Mouse (Mus musculus): Measurements from ENCODE around the gene Ccdc110.

The Ccdc110 gene

DNA sequence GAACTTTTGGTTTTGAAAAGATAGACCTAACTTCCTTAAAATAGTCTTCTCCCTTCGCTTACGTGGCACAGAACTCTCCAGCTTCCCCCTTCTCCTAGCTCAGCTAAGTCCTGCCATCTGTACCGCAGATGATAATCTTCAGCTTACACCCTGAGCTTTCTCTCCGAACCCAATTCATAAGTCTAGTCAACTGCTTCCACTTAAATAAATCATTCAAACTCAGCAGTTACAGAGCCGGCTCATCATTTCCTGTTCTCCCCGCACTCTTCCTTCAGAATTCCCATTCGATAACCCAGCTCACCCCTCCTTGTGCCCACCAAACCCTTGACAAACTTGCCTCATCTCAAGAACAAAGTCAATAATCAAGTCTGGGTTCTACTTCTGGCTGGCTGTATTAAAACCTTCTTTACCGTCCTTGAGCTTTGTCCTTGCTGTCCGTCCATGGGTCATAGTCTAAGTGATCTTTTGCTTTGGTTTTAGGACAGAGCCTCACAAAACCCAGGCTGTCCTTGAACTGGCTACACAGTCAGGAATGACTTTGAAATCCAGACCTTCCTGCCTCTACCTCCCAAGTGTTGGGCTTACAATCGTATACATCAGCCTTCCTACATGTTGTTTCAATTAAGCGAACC lies 41.5 kb downstream of the Ccdc110 start:
- DNase-seq (ENCODE audit: low spot score), result peak; percentile 27

DNA sequence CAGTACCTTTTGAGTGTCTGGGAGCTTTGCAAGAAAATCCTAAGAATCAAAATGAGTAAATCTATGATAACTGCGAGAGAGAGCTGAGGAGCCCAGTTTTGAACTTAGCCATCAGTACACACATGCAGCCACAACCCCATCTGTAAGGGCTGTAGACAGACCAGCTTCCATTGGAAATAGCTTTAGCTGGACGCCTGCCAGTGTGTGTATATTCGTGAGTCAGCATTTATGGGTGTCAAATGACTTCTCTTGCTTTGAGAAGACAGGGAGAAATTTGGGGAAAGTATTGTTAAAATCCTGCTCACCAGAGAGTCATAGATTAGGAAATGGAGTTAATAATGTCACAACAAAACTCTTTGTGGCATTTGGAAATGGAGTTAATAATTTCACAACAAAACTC lies 52.2 kb downstream of the Ccdc110 start:
- DNase-seq (ENCODE audit: low spot score), result no peak

DNA sequence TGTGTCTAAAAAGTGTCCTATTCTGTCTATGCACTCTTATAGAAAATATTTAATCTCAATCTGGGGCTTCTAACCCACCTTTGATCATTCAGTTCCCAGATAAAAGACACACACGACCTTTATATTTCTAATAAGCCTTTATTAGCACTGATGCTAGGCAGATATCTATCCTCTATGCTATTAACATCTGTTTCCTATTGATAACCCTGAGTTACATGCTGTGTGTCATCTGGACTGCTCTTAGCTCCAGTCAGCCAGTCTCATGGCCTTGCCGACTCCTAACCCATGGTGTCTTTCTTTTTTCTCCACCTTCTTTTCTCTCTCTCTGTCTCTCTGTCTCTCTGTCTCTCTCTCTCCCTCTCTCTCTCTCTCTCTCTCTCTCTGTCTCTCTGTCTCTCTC lies 53.8 kb downstream of the Ccdc110 start:
- no peak for DNase-seq (ENCODE audit: low spot score)

DNA sequence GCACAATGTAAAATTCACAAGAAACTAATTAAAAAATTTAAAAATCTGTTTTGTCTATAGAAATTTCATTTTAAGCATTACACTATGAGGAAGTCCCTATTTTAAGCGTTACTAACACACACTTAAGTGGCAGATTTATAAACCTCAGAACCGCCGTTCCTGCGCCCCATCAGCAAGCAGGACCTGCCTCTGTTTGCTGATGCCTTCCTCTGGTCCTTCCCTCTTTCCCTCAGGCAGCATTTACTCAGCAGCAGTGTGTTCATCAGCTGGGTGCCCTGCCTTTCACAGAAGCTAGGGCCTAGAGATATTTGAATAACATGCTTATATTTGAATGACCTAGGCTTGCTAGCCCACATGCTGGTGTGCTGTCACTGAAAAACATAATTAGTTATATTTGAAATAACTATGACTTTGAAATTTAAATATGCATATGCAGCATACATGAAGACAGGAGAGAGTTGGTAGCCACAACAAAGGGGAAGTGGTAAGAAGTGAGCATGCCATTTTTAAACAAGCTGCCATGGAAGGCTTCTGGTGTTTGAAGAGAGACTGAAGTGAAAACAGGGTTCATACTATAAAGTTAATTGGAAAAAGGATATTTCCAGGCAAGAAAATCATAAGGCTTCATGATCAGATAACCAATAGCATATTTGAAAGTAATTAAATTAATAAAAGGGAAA lies 56.4 kb downstream of the Ccdc110 start:
- no peak for DNase-seq (ENCODE audit: low spot score)

Data from c-Kit-positive CD71-positive TER-119-positive erythroid progenitor cells, embryonic 14.5 days (primary cell).